Mouse (Mus musculus) colon, adult 2 months (tissue): ENCODE data around the gene Eid2. TPM values are rescaled to one million over a fixed set of nuclear protein-coding genes. Genes with fewer than 3 reads are reported as not detected.

Experiments used
- polyA plus RNA-seq: library from polyadenylated mRNA; depleted of rRNA; stranded (reverse); fragments of >200 nt; gene quantifications from 2 replicates; pipeline ENCODE4 v1.2.3, GENCODE M21; 2012; rRNA removed

The Eid2 gene
- 6.1 and 6.9 TPM in 2 replicates for polyA plus RNA-seq

GRCm38 (mm10) chr7:28267129-28268041 is at the start of gene Eid2:
TSS of gene Eid2 (plus strand) at chr7:28267881.

DNA sequence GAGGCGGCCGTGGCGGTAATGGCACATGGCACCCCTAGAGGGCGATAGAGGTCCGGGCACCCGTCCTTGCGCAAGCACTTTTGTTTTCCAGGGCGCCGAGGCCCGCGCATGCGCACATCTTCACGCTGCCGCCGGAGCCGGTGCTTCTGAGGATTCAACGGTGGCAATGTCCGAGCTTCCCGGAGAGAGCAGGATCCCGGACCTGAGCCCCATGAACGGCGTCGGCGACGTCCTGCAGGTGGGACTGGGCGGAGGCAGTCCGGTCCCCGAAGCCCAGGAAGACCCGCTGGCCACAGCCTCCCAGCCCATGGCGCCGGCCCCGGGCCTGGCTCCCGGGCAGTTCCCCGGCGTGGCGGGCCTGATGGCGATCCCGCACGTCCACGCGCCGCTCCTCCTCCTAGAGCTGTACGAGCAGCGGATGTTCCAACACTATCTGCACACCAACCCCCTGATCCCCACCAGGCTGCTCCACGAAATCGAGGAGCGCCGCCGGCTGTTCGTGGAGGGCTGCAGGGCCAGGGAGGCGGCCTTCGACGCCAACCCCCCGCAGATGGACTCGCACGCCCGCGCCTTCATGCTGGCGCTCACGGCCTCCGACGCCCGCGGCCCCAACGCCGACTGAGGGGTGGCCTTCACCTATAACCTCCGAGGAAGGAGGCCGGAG is 10.1 kb downstream of the Eid2 start, which contains the start of gene Eid2b:
Eid2b (plus strand) TSS at position 125 of the 664 bp plus-strand sequence.

GRCm38 (mm10) chr7:28290638-28291590 is 23.2 kb downstream of the Eid2 start, which contains the start of gene Selenov:
TSS of gene Selenov (minus strand) at chr7:28291186.

DNA sequence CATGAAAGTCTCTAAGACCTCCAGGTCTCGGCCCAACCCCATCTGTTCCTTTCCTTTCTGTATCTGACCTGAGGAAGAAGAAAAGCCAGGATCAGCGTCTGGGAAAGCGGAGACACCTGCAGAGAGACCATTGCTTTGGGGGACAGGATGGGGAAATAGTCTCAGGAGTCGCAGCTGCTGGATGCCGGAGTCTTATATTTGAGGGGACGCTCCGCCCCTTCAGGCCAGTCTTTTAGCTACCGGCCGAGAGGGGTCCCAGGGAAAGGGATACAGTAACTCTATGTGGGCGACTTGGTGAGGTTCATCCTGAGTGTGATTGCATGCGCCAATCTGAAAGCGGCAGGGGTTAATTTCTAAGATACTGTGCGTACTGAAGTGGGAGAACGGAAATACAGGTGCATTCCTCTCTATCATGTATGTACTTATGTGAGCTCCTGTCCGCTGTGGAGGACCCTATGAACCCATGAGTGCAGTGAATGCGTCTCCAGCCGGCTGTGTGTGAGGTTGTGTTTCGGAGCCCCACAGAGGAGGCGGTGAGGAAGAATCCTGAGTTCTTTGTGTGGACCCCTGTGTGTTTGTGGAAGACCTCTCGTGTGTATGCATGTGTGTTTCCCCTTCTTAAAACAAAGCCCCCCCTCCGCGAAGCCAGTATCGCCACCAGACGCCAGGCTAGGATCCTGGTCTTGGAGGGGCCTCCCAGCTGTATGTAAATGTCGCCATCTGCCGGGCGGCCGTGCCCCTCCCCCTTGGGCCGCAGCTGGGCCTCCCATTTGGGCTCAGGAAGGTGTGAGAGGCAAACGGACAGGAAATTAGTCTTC is 34.1 kb downstream of the Eid2 start, which contains the start of gene Dll3:
Dll3 (minus strand) TSS at position 623 of the 818 bp plus-strand sequence.

DNA sequence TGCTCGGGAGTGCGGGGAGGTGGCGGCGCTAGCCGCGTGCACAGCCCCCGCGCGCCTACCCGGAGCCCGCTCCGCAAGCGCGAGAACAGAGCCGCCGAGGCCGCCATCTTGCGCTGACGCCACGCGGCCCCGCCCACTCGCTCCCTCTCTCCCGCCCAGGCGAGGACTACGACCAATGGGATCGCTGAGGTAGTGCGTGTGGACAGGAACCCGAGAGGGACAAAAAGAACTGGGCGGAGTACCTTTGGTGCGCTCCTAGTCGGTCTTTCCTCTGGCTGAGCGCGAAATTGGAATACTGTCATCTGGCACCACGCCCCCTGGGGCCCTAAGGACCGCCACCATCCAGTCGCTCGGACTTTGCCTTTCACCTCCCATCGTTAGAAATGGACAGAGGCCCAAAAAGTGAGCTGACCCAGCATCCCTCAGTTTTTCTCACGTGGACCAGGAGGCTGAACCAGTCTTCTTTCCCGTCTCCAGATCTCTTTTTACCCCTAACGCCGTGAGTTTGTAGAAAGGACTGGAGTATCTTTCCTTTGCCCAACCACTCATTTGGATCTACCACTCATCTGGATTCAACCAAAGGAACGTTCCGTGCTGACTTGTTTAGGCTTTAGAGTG is 44.4 kb downstream of the Eid2 start, which contains the start of gene Timm50:
Timm50 (minus strand) TSS at position 147 of the 618 bp plus-strand sequence.

Other genes starting within 250 kb of the Eid2 start
- 82.0 and 91.9 TPM in 2 replicates for gene Psmc4, start 217.8 kb upstream of the Eid2 start, polyA plus RNA-seq
- 3,234 and 3,450 TPM in 2 replicates for gene Fcgbp, start 196.6 kb upstream of the Eid2 start, polyA plus RNA-seq
- 0.41 and 0.66 TPM in 2 replicates for gene 9530053A07Rik, start 138.4 kb upstream of the Eid2 start, polyA plus RNA-seq
- gene Fbl, start 98.2 kb upstream of the Eid2 start, polyA plus RNA-seq = 25.7 and 29.3 TPM in 2 replicates
- 38.3 and 38.8 TPM in 2 replicates for gene Dyrk1b, start 88.4 kb upstream of the Eid2 start, polyA plus RNA-seq
- gene Eid2b, start 9.9 kb downstream of the Eid2 start, polyA plus RNA-seq = 9.7 and 11.1 TPM in 2 replicates
- gene Selenov, start 23.3 kb downstream of the Eid2 start, polyA plus RNA-seq = 0.12 TPM in 1 of 2 replicates, not detected in the other
- gene Dll3, start 34.4 kb downstream of the Eid2 start, polyA plus RNA-seq = 0.59 and 0.84 TPM in 2 replicates
- gene Timm50, start 44.2 kb downstream of the Eid2 start, polyA plus RNA-seq = 64.2 and 71.4 TPM in 2 replicates
- 99.8 and 106 TPM in 2 replicates for gene Supt5, start 70.9 kb downstream of the Eid2 start, polyA plus RNA-seq
- gene Rps16, start 82.8 kb downstream of the Eid2 start, polyA plus RNA-seq = 1,165 and 1,439 TPM in 2 replicates
- gene Plekhg2, start 104.7 kb downstream of the Eid2 start, polyA plus RNA-seq = 24.4 and 27.5 TPM in 2 replicates
- gene Zfp36, start 112.4 kb downstream of the Eid2 start, polyA plus RNA-seq = 66.9 and 93.6 TPM in 2 replicates
- gene Med29, start 124.8 kb downstream of the Eid2 start, polyA plus RNA-seq = 46.6 and 48.5 TPM in 2 replicates
- 77.0 and 82.7 TPM in 2 replicates for gene Paf1, start 125.1 kb downstream of the Eid2 start, polyA plus RNA-seq
- 7.5 and 12.5 TPM in 2 replicates for gene Gmfg, start 169.6 kb downstream of the Eid2 start, polyA plus RNA-seq
- 5.8 and 6.1 TPM in 2 replicates for gene Lrfn1, start 184.1 kb downstream of the Eid2 start, polyA plus RNA-seq
- not detected in 2 replicates for gene Ifnl2, start 242.6 kb downstream of the Eid2 start, polyA plus RNA-seq